Mouse (Mus musculus): ENCODE measurements at regions not wholly inside any gene's neighbourhood (a gene's known extent, or its start where the extent isn't known, plus 50 kb on each side); places are given as distances from the start of the nearest gene placed in this dataset.
"Not testable (repeated sequence)": the region's sequence is repeated elsewhere in the genome, so short reads cannot be mapped to it uniquely, and the experiment has no call there.

- DNase-seq: no peak
- intact Hi-C loops (cut with DNase I): loop anchor here (10.0 kb wide), 1 partner anchor 408 kb away; the partner anchor contains the start of gene Pole4
- no peak overlapping the region for H3K4me3 ChIP-seq
- no peak overlapping the region for H3K27ac ChIP-seq
- no peak for TF ChIP-seq CTCF (IDR thresholded peaks at IDR 0.05)
These were observed 105.3 kb upstream of the Tacr1 start for GRCm38 (mm10) chr6:82296673-82297328.

DNA sequence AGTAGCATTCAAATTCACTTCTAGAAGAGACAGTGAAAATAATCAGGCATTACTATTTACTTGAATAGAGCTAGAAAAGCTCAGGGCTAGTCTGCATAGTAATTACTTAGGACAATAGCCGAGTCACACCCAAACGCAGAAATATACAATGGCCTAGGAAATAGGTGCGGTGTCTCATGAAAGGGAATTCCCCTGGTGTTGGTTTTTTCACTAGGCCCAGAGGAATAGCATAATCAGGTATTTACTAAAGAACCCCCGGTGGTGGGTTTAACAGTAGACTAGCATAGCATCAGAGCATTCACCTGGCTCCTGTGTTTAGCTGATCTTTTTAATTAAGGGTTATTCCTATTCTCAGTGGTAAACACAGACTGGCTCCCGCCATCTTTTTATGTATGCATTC lies 99.9 kb upstream of the Tacr1 start:
- intact Hi-C loops (cut with DNase I); H3K4me3 ChIP-seq; DNase-seq; H3K27ac ChIP-seq: not testable (repeated sequence)

- Histone ChIP-seq H3K27ac (no peak overlapping the region), H3K4me3 (no peak overlapping the region)
- no peak for TF ChIP-seq CTCF (IDR thresholded peaks at IDR 0.05)
- DNase-seq: no peak
- intact Hi-C loops (cut with DNase I): no loop called here
These were observed 88.4 kb upstream of the Tacr1 start for GRCm38 (mm10) chr6:82313691-82314090.

All from gastrocnemius, adult 2 months (tissue).